In genomic region chr11:116918323-116919185, GRCm38 (mm10) we compare ENCODE assay signal across 8 mouse cellular contexts. TPM values are rescaled to one million over a fixed set of nuclear protein-coding genes. Genes with fewer than 3 reads are reported as not detected.
DNase-seq lines count a peak whose midpoint lies in the region; ATAC-seq and TF ChIP-seq lines count a peak whose summit lies in the region.

Mgat5b (plus strand) TSS chr11:116918863.

- no peaks in the 10 kb centered on the region for H3K36me3 ChIP-seq in hindbrain, postnatal 0 days (ENCODE audit: insufficient read depth, low read length)

- TF ChIP-seq CTCF in hindbrain, postnatal 0 days (IDR thresholded peaks at IDR 0.05; ENCODE audit: low read depth), result peak; percentile 84

- peak; percentile 94 for DNase-seq in ZHBTc4 (ENCODE audit: low read depth, low spot score)
- peak; percentile 49 to 58 for DNase-seq in gastrocnemius, adult 8-10 months (ENCODE audit: low spot score in 2 of 2)
- DNase-seq in hindbrain, postnatal 0 days (ENCODE audit: low spot score), result peak; percentile 95
- DNase-seq in left cerebral cortex, adult 11 months (ENCODE audit: low spot score), result peak; percentile 69
- DNase-seq in lung, postnatal 36 days, result peak; percentile 80
- DNase-seq in retina, postnatal 1 day, result peak; percentile 93
- DNase-seq in thymus, postnatal 4 days, result peak; percentile 96

- peak within 1 kb of the TSS; percentile 98 for H3K9ac ChIP-seq in hindbrain, postnatal 0 days (replicated peaks; ENCODE audit: low read length)

- peak within 1 kb of the TSS; percentile 85 for H3K4me2 ChIP-seq in hindbrain, postnatal 0 days (ENCODE audit: low read depth, low read length)

- ATAC-seq in common myeloid progenitor, adult 5-6 weeks (replicated peaks; ENCODE audit: low read depth, poor library complexity, severe bottlenecking), result peak; percentile 74
- ATAC-seq in hindbrain, postnatal 0 days, result peak; percentile 90

- peak within 1 kb of the TSS; percentile 75 for H3K4me3 ChIP-seq in hindbrain, postnatal 0 days (ENCODE audit: low read length)

- no peaks in the 10 kb centered on the region for H3K9me3 ChIP-seq in hindbrain, postnatal 0 days (ENCODE audit: low read length)

- H3K4me1 ChIP-seq in hindbrain, postnatal 0 days (ENCODE audit: insufficient read depth, low read length), result 0 out of 2 replicates have a peak, but pooled peaks cover 12% of the 10 kb centered on the region

- 0 out of 2 replicates have a peak, but pooled peaks cover 3% of the 10 kb centered on the region for H3K27me3 ChIP-seq in hindbrain, postnatal 0 days (ENCODE audit: insufficient read depth, low read length)

- WGBS in hindbrain, postnatal 0 days, result under 1% methylated on average over 60 of the region's 90 CpGs

- peak within 1 kb of the TSS; percentile 79 for H3K27ac ChIP-seq in hindbrain, postnatal 0 days

RNA-seq across cellular contexts. Expression of gene Mgat5b, which starts in this region (rescaled TPM):
- not detected in 2 replicates for total RNA-seq in common myeloid progenitor, adult 5-6 weeks (2017)
- total RNA-seq in gastrocnemius, adult 8-10 months (2022), result not detected
- total RNA-seq in hindbrain, postnatal 0 days (2014; rRNA removed), result 125 and 133 TPM in 2 replicates
- polyA plus RNA-seq in hindbrain, postnatal 0 days (2015; fragmentation: Nextera tagmentation; extraction: Ambion mirVana), result 22.2 and 25.0 TPM in 2 replicates

Comparison
In these comparisons a context has a peak if more than half of its experiments do, and no peak if none do; other contexts are left out.
1. Peak in every context shown above with its lines: DNase-seq, ATAC-seq, H3K4me3 ChIP-seq and H3K27ac ChIP-seq.
2. RNA of gene Mgat5b (total RNA-seq): 125 to 133 TPM in hindbrain, postnatal 0 days; not detected in common myeloid progenitor, adult 5-6 weeks and not detected in gastrocnemius, adult 8-10 months; every median in the first group is over 100 times any median in the second.
3. Peak in ATAC-seq in common myeloid progenitor, adult 5-6 weeks; RNA of the gene not detected or under 1 TPM.
4. Peak in DNase-seq in gastrocnemius, adult 8-10 months; RNA of the gene not detected or under 1 TPM.